Mouse (Mus musculus) heart, adult 9 months (tissue): ENCODE measurements around the gene Plac9a.

ENCODE experiments used
- DNase-seq, 2 experiments: peaks; one replicate each; pipeline ENCODE4 v3.0.0; 2022; ENCODE audit warnings: low spot score in 2 of 2

Gene Plac9a

DNA sequence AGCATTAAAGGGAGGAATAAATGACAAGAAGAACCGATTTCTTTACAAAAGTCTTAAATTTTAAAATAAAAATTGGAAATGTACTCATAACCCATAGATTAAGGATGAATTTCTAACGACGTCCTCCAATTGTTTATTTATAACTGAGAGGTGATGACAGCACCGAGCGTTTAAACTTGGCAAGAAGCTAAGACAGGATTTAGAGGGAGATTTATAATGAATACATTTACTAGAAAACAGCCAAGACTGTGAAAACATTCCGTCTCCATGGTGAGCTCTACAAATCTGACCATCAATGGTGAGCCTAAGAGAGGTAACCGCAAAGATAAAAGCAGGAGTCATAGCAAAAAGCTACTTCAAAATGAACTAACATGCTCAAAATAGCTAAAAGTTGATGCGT, 64.5 kb downstream of the Plac9a start:
- DNase-seq: no peak
